Mouse (Mus musculus): ENCODE data around the gene Fgfbp1. TPM values are rescaled to one million over a fixed set of nuclear protein-coding genes. Genes with fewer than 3 reads are reported as not detected.

The Fgfbp1 gene
- polyA plus RNA-seq, 1 experiment = 0.78 TPM

- H3K27me3 ChIP-seq (ENCODE audit: control insufficient read depth, insufficient read depth, low read length) = no peaks in the 10 kb centered on the region
- peak; percentile 79 for DNase-seq
- TF ChIP-seq POLR2A (IDR thresholded peaks at IDR 0.05; ENCODE audit: control insufficient read depth, extremely low read depth, insufficient read depth, low read length, poor library complexity) = no peak
- TF ChIP-seq CTCF (IDR thresholded peaks at IDR 0.05; ENCODE audit: borderline replicate concordance, control insufficient read depth, extremely low read depth, insufficient read depth, low read length, poor library complexity) = no peak
- no peaks in the 10 kb centered on the region for H3K36me3 ChIP-seq (ENCODE audit: control insufficient read depth, insufficient read depth, low read length)
- H3K4me3 ChIP-seq (ENCODE audit: control insufficient read depth, insufficient read depth, low read length) = peak overlapping the region; percentile 35
- peaks cover 15% of the 10 kb centered on the region for H3K4me1 ChIP-seq (replicated peaks; ENCODE audit: control insufficient read depth, insufficient read depth, low read length)
- WGBS = under 1% methylated on average over 27 of the region's 27 CpGs
- peak overlapping the region; percentile 0; the same call in 1 of the 2 replicates for H3K27ac ChIP-seq (ENCODE audit: control insufficient read depth, insufficient read depth, low read length)
Observed at GRCm38 (mm10) chr5:43948111-43948743, 33.4 kb downstream of the Fgfbp1 start.

GRCm38 (mm10) chr5:43947330-43947977, 34.1 kb downstream of the Fgfbp1 start:
- H3K4me3 ChIP-seq (ENCODE audit: control insufficient read depth, insufficient read depth, low read length) = no peak overlapping the region
- H3K27ac ChIP-seq (ENCODE audit: control insufficient read depth, insufficient read depth, low read length) = no peak overlapping the region
- peaks cover 15% of the 10 kb centered on the region for H3K4me1 ChIP-seq (replicated peaks; ENCODE audit: control insufficient read depth, insufficient read depth, low read length)
- peak; percentile 18 for DNase-seq
- no peaks in the 10 kb centered on the region for H3K27me3 ChIP-seq (ENCODE audit: control insufficient read depth, insufficient read depth, low read length)
- WGBS = 11% methylated on average over 9 of the region's 9 CpGs
- no peak for TF ChIP-seq CTCF (IDR thresholded peaks at IDR 0.05; ENCODE audit: borderline replicate concordance, control insufficient read depth, extremely low read depth, insufficient read depth, low read length, poor library complexity)
- no peak for TF ChIP-seq POLR2A (IDR thresholded peaks at IDR 0.05; ENCODE audit: control insufficient read depth, extremely low read depth, insufficient read depth, low read length, poor library complexity)
- H3K36me3 ChIP-seq (ENCODE audit: control insufficient read depth, insufficient read depth, low read length) = no peaks in the 10 kb centered on the region

GRCm38 (mm10) chr5:43933269-43933668, 48.3 kb downstream of the Fgfbp1 start:
- Histone ChIP-seq H3K4me1 (replicated peaks; ENCODE audit: control insufficient read depth, insufficient read depth, low read length) (no peaks in the 10 kb centered on the region), H3K4me3 (ENCODE audit: control insufficient read depth, insufficient read depth, low read length) (no peak overlapping the region), H3K27me3 (ENCODE audit: control insufficient read depth, insufficient read depth, low read length) (no peaks in the 10 kb centered on the region), H3K27ac (ENCODE audit: control insufficient read depth, insufficient read depth, low read length) (no peak overlapping the region), H3K36me3 (ENCODE audit: control insufficient read depth, insufficient read depth, low read length) (no peaks in the 10 kb centered on the region)
- WGBS = 67% methylated on average over 2 of the region's 2 CpGs
- TF ChIP-seq POLR2A (IDR thresholded peaks at IDR 0.05; ENCODE audit: control insufficient read depth, extremely low read depth, insufficient read depth, low read length, poor library complexity) = no peak
- TF ChIP-seq CTCF (IDR thresholded peaks at IDR 0.05; ENCODE audit: borderline replicate concordance, control insufficient read depth, extremely low read depth, insufficient read depth, low read length, poor library complexity) = no peak
- no peak for DNase-seq

Other genes starting within 250 kb of the Fgfbp1 start
- 2.5 and 2.6 TPM in 2 replicates for gene Bst1, start 162.9 kb downstream of the Fgfbp1 start, polyA plus RNA-seq (2012; rRNA removed)
- 23.4 and 26.7 TPM in 2 replicates for gene Fbxl5, start 160.1 kb downstream of the Fgfbp1 start, polyA plus RNA-seq (2012; rRNA removed)
- gene Cd38, start 113.2 kb downstream of the Fgfbp1 start, polyA plus RNA-seq (2012; rRNA removed) = 6.6 and 7.4 TPM in 2 replicates
- 1.9 and 2.5 TPM in 2 replicates for gene Gm7879, start 68.6 kb downstream of the Fgfbp1 start, polyA plus RNA-seq (2012; rRNA removed)
- 0.66 and 1.0 TPM in 2 replicates for gene Prom1, start 120.3 kb upstream of the Fgfbp1 start, polyA plus RNA-seq (2012; rRNA removed)
- 204 and 242 TPM in 2 replicates for gene Tapt1, start 244.8 kb upstream of the Fgfbp1 start, polyA plus RNA-seq (2012; rRNA removed)